Mouse (Mus musculus) heart, embryonic 15.5 days (tissue): Measurements from ENCODE around the gene Gm10643. TPM values are rescaled to one million over a fixed set of nuclear protein-coding genes. Genes with fewer than 3 reads are reported as not detected.

Experiments used
- ATAC-seq: fragments of 200-750 bp; cut with Nextera tagmentation; replicated peaks from 2 replicates; pipeline ENCODE4 v1.8.0; 2017; ENCODE audit warnings: low read depth, moderate TSS enrichment; ENCODE audit not compliant: insufficient number of reproducible peaks, insufficient read depth, low FRiP score
- H3K27ac ChIP-seq: fragments of 300-500 bp; sonication (generic); 2 replicates; pipeline ENCODE4 v1.5.1; 2015; ENCODE audit warnings: mild to moderate bottlenecking, inconsistent platforms
- H3K27me3 ChIP-seq: fragments of 300-500 bp; sonication (generic); 2 replicates; pipeline ENCODE4 v1.6.1; 2015; ENCODE audit warnings: inconsistent platforms
- H3K36me3 ChIP-seq: fragments of 300-500 bp; sonication (generic); 2 replicates; pipeline ENCODE4 v1.6.1; 2015; ENCODE audit warnings: mild to moderate bottlenecking, inconsistent platforms
- H3K4me1 ChIP-seq: fragments of 300-500 bp; sonication (generic); replicated peaks from 2 replicates; pipeline ENCODE4 v1.6.1; 2015; ENCODE audit warnings: inconsistent platforms
- H3K4me2 ChIP-seq: fragments of 300-500 bp; sonication (generic); 2 replicates; pipeline ENCODE4 v1.6.1; 2015; ENCODE audit warnings: inconsistent platforms, mild to moderate bottlenecking, moderate library complexity
- H3K4me3 ChIP-seq: fragments of 300-500 bp; sonication (generic); 2 replicates; pipeline ENCODE4 v1.5.1; 2015; ENCODE audit warnings: mild to moderate bottlenecking, inconsistent platforms
- H3K9ac ChIP-seq: fragments of 300-500 bp; sonication (generic); 2 replicates; pipeline ENCODE4 v1.6.1; 2015; ENCODE audit warnings: mild to moderate bottlenecking, inconsistent platforms
- H3K9me3 ChIP-seq: fragments of 300-500 bp; sonication (generic); replicated peaks from 2 replicates; pipeline ENCODE4 v1.6.1; 2016; ENCODE audit warnings: inconsistent platforms
- WGBS: fragments of 180-500 bp; shearing (Covaris S2); methylation state at CpG from one replicate; pipeline ENCODE4 v1.1.7; 2015; ENCODE audit warnings: mixed read lengths; 5-methylcytosine and 5-hydroxymethylcytosine counted together
- microRNA counts: library from miRNA; unstranded; fragments of <30 nt; microRNA quantifications from one replicate; lab custom pipeline; 2016
- microRNA-seq: library from miRNA; unstranded; fragments of <30 nt; microRNA quantifications from one replicate; pipeline ENCODE4, GENCODE M21; 2016
- polyA plus RNA-seq: library from polyadenylated mRNA; unstranded; fragments of >200 nt; fragmentation: Nextera tagmentation; extraction: Ambion mirVana; gene quantifications from 2 replicates; pipeline ENCODE4 v1.2.1, GENCODE M21; 2015

The Gm10643 gene
- polyA plus RNA-seq, 1 experiment from 2014 or later: 0.71 TPM

GRCm38 (mm10) chr8:84015833-84016232 lies 49.1 kb downstream of the Gm10643 start:
- no peaks in the 10 kb centered on the region for H3K36me3 ChIP-seq
- no peak overlapping the region for H3K4me3 ChIP-seq
- 94% methylated on average over 5 of the region's 5 CpGs for WGBS
- H3K9me3 ChIP-seq: no peaks in the 10 kb centered on the region
- no peak overlapping the region for H3K4me2 ChIP-seq
- peaks cover 39% of the 10 kb centered on the region for H3K27me3 ChIP-seq
- no peak overlapping the region for H3K9ac ChIP-seq
- H3K27ac ChIP-seq: no peak overlapping the region
- ATAC-seq: no peak
- H3K4me1 ChIP-seq: peaks cover 19% of the 10 kb centered on the region

MicroRNAs encoded within 50 kb of the gene (microRNA counts, 519-probe panel; counts per million panel counts)
- microRNA mmu-miR-709 (lab: Ali Mortazavi, UCI): 2,054 counts per million, percentile 24 among the panel's probes with 10 or more counts

Small RNA genes within 50 kb of the gene (microRNA-seq; reads per million reads assigned to microRNA genes)
- gene Mir709: not detected

Other genes with a start within 250 kb of the Gm10643 start
- 7.1 and 10.7 TPM in 2 replicates for gene Adgrl1, start 165.0 kb downstream of the Gm10643 start, polyA plus RNA-seq
- 0.76 and 0.93 TPM in 2 replicates for gene Gm10644, start 109.9 kb downstream of the Gm10643 start, polyA plus RNA-seq
- gene Asf1b, start 109.6 kb downstream of the Gm10643 start, polyA plus RNA-seq: 55.8 and 63.3 TPM in 2 replicates
- 246 and 260 TPM in 2 replicates for gene Prkaca, start 92.1 kb downstream of the Gm10643 start, polyA plus RNA-seq
- 5.6 and 5.9 TPM in 2 replicates for gene Samd1, start 67.5 kb downstream of the Gm10643 start, polyA plus RNA-seq
- gene 1700067K01Rik, start 63.6 kb downstream of the Gm10643 start, polyA plus RNA-seq: 0.74 and 0.90 TPM in 2 replicates
- 0.31 and 0.57 TPM in 2 replicates for gene 2210011C24Rik, start 53.0 kb downstream of the Gm10643 start, polyA plus RNA-seq
- gene Palm3, start 43.7 kb downstream of the Gm10643 start, polyA plus RNA-seq: 1.2 and 1.9 TPM in 2 replicates
- 5.4 and 6.6 TPM in 2 replicates for gene Il27ra, start 22.5 kb downstream of the Gm10643 start, polyA plus RNA-seq
- 0.39 TPM in 1 of 2 replicates, not detected in the other for gene Rln3, start 20.1 kb downstream of the Gm10643 start, polyA plus RNA-seq
- gene Rfx1, start 1.7 kb upstream of the Gm10643 start, polyA plus RNA-seq: 4.5 and 7.4 TPM in 2 replicates
- gene Dcaf15, start 39.6 kb upstream of the Gm10643 start, polyA plus RNA-seq: 4.6 and 6.8 TPM in 2 replicates
- 0.04 and 0.29 TPM in 2 replicates for gene Podnl1, start 60.9 kb upstream of the Gm10643 start, polyA plus RNA-seq
- gene Cc2d1a, start 82.8 kb upstream of the Gm10643 start, polyA plus RNA-seq: 11.9 and 18.7 TPM in 2 replicates
- gene 4930432K21Rik, start 82.9 kb upstream of the Gm10643 start, polyA plus RNA-seq: 0.60 and 0.77 TPM in 2 replicates
- gene Nanos3, start 120.1 kb upstream of the Gm10643 start, polyA plus RNA-seq: 1.4 and 1.6 TPM in 2 replicates
- 7.6 and 9.7 TPM in 2 replicates for gene Zswim4, start 171.9 kb upstream of the Gm10643 start, polyA plus RNA-seq
- 290 and 291 TPM in 2 replicates for gene D8Ertd738e, start 184.6 kb upstream of the Gm10643 start, polyA plus RNA-seq
- gene Mri1, start 192.2 kb upstream of the Gm10643 start, polyA plus RNA-seq: 36.1 and 42.7 TPM in 2 replicates
- 15.2 and 15.7 TPM in 2 replicates for gene Ccdc130, start 205.2 kb upstream of the Gm10643 start, polyA plus RNA-seq